Mouse (Mus musculus) frontal cortex, adult (tissue): ENCODE results near the gene Gm29094.
"Not testable (repeated sequence)": the region's sequence is repeated elsewhere in the genome, so short reads cannot be mapped to it uniquely, and the experiment has no call there.

Experiments used
- ATAC-seq: cut with Nextera tagmentation; 2 replicates; pipeline ENCODE4 v1.9.2; 2017; ENCODE audit warnings: mild to moderate bottlenecking, moderate library complexity, mixed read lengths; ENCODE audit not compliant: low TSS enrichment

Gene Gm29094

DNA sequence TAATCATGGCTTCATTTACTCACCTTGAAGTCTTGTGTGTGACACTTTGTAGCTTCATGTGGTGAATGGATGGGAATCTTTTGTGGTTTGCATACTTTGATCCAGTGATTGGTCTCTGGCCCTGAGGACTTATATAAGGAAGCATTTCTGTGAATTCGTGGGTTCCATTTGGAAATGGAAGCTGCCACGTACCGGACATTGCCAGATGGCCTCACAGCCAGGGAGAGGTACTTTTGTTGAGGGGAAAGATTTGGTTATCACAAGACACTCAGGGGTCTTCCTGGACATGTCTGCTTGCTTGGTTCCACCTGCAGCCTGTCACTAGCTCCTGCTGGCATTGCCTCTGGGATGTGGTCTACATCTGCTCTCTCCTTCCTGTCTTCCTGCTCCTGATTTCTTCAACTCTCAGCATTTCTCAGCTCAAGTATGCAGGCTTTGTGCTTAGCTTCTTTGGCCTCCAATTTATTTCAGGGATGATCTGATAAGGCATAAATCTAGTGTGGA lies 41.4 kb downstream of the Gm29094 start:
- not testable (repeated sequence) for ATAC-seq

DNA sequence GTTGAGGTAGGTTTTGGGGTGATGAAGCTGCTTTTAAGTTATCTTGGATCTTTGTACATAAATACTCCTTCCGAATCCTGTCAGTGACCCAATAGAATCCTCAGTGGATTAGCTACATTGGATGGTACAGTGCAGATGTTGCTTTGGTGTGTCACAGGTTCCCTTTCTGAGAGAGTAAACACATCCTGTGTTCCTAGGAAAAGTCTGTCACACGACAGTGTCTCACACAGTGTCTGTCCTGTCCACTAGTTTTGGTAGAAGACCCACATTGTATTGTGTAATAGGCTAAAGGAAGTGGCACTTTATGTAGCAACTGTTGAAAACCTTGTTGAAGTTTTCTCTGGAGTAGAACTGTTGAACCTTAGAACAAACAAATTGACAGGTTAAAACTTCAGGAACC lies 54.2 kb downstream of the Gm29094 start:
- ATAC-seq: no peak

DNA sequence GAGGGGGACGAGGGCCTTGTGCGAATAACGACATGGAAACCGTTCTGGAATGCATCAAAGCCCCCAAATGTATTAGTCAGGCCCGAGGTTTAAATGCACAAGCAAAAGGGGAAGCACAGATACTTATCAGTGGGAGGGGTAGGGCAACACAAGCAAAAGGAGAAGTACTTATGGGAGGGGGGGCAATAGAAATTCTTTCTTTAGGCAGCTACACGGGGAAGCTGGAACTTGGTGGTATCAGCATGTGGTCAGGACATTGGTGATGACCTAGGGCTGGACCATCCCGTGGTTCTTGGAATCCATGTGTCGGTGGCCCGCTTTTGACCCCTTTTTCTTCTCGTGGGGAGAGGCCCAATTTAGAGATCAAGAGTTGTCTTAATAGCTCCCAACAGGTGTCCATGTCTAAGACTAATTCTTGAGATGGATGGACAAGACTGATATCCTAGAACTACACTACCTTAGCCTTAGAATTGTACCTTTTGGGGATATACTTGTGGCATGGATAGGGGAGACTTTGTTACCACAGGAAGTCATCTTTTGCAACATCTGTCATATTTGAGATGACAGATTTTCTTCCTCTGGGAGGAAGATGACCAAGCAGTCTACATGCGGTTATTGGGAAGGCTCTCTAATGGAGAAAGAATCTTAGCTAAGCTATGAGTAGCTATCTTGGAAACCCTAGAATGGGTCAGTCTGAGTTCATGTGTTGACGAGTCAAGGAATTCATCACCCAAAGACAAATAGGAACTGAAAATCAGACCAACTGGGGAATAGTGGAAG lies 57.6 kb downstream of the Gm29094 start:
- ATAC-seq: no peak

DNA sequence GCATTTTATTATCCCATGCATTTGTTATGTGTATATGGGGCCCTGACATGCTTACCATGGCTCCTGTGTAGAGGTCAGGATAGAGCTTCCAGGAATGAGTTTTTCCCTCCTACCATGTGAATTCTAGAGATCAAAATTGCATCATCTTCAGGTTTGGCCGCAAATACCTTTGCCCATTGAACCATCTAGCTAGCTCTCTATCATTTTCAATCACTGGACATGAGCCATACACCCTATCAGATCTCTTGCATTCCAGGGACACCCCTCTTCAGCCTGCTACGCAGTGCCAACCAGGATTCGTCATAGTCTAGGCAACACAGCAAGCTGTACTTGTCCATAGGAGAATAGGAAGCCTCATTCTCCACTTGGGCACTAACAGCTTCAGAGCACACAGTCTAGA lies 64.8 kb downstream of the Gm29094 start:
- ATAC-seq: no peak

DNA sequence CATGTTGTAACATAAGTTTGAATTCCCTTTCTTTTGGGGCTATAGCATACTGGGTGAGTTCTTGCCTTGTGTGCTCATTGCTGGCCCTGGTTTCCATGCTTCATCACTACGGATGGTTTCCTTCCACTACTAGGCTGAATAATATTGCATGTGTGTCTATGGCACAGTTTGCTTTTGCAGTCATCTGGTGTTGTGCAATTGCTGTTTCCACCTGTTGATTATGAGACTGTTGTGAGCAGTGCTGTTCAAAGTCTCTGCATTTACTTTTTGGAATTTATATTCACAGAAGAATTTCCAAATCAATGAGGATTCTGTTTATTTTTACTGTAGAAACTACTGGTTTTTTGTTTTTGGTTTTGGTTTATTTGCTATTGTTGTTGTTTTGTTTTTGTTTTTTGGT lies 65.4 kb downstream of the Gm29094 start:
- ATAC-seq: no peak
